Mouse (Mus musculus) heart, embryonic 16.5 days (tissue): ENCODE results near the gene Ccnyl1. TPM values are rescaled to one million over a fixed set of nuclear protein-coding genes. Genes with fewer than 3 reads are reported as not detected.

Experiments
- ATAC-seq: fragments of 200-750 bp; cut with Nextera tagmentation; replicated peaks from 2 replicates; pipeline ENCODE4 v1.8.0; 2017; ENCODE audit warnings: moderate number of reproducible peaks; ENCODE audit not compliant: insufficient read depth, low FRiP score; ENCODE audit errors: extremely low read depth
- H3K27ac ChIP-seq: fragments of 300-500 bp; sonication (generic); 2 replicates; pipeline ENCODE4 v1.5.1; 2014; ENCODE audit warnings: mild to moderate bottlenecking, low read length, control low read depth, moderate library complexity
- H3K27me3 ChIP-seq: fragments of 300-500 bp; sonication (generic); 2 replicates; pipeline ENCODE4 v1.6.1; 2014; ENCODE audit warnings: low read length, mixed read lengths; ENCODE audit not compliant: control insufficient read depth, insufficient read depth
- H3K36me3 ChIP-seq: fragments of 300-500 bp; sonication (generic); 2 replicates; pipeline ENCODE4 v1.6.1; 2014; ENCODE audit not compliant: control insufficient read depth, insufficient read depth
- H3K4me1 ChIP-seq: fragments of 300-500 bp; sonication (generic); 2 replicates; pipeline ENCODE4 v1.6.1; 2014; ENCODE audit warnings: low read length, mixed read lengths; ENCODE audit not compliant: control insufficient read depth, insufficient read depth
- H3K4me2 ChIP-seq: fragments of 300-500 bp; sonication (generic); 2 replicates; pipeline ENCODE4 v1.6.1; 2014; ENCODE audit warnings: low read depth, mild to moderate bottlenecking, control low read depth, low read length
- H3K4me3 ChIP-seq: fragments of 300-500 bp; sonication (generic); 2 replicates; pipeline ENCODE4 v1.5.1; 2014; ENCODE audit warnings: mild to moderate bottlenecking, control low read depth, low read length
- H3K9ac ChIP-seq: fragments of 300-500 bp; sonication (generic); 2 replicates; pipeline ENCODE4 v1.6.1; 2014; ENCODE audit warnings: low read length, control low read depth
- H3K9me3 ChIP-seq: fragments of 300-500 bp; sonication (generic); replicated peaks from 2 replicates; pipeline ENCODE4 v1.6.1; 2016; ENCODE audit warnings: low read length; ENCODE audit not compliant: control insufficient read depth
- WGBS: fragments of 180-500 bp; shearing (Covaris S2); extraction: QIAGEN DNeasy Blood & Tissue Kit; methylation state at CpG from one replicate; pipeline ENCODE4 v1.1.7; 2014; 5-methylcytosine and 5-hydroxymethylcytosine counted together
- polyA plus RNA-seq: library from polyadenylated mRNA; unstranded; fragments of >200 nt; fragmentation: Nextera tagmentation; extraction: Ambion mirVana; gene quantifications from 2 replicates; pipeline ENCODE4 v1.2.1, GENCODE M21; 2015

Gene Ccnyl1
- polyA plus RNA-seq, 1 experiment from 2014 or later: 3.9 TPM

DNA sequence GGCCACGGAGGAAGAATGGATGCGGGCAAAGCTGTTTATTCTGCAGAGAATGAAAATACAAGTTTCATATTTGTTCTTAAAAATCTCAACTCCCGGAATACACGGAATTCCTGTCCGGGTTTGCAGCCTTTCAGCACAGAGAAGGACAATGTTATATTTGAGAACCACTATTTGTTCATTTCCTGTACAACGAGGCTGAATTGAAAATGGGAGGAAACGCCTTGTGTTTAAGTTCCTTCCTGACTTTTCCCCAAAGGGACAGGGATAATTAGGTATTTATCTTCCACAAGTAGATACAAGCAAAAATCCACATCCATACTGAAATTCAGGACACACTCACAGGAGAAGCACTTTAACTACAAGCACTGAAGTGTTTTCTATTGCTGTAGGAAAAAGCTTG is 31.4 kb upstream of the Ccnyl1 start:
- H3K9ac ChIP-seq: no peak overlapping the region
- H3K4me3 ChIP-seq: no peak overlapping the region
- H3K4me1 ChIP-seq: no peaks in the 10 kb centered on the region
- H3K36me3 ChIP-seq: no peaks in the 10 kb centered on the region
- no peaks in the 10 kb centered on the region for H3K9me3 ChIP-seq
- no peaks in the 10 kb centered on the region for H3K27me3 ChIP-seq
- ATAC-seq: peak; percentile 28; the same call in 1 of the 2 replicates
- H3K4me2 ChIP-seq: peak overlapping the region; percentile 21; the same call in 1 of the 2 replicates
- WGBS: 52% methylated on average over 7 of the region's 7 CpGs
- H3K27ac ChIP-seq: peak overlapping the region; percentile 77

DNA sequence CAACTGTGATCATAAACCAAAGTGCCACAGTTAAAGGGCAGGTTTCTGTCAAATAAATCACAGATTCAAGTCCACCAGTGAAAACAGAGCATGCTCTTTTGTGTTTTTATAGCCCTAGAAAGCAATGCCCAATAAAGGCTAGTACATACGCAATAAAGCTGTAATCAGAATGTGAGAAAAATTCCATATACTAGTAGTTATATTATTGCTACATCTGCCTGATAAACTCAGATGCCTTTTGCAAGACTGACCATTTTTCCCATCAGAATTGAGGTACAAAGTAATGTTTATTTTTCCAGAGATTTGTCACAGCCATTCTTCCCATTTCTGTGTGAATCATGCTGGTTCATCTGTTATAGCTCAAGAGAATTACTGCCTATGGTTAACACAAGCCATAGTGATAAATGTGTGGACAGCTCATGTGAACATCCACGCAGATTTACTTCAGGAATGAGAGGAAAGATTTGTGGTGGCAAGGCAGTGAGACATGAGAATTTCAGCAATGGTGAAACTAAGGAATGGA is 23.1 kb upstream of the Ccnyl1 start:
- Histone ChIP-seq H3K9ac (no peak overlapping the region), H3K4me1 (no peaks in the 10 kb centered on the region; the same call in 1 of the 2 replicates), H3K9me3 (no peaks in the 10 kb centered on the region), H3K4me3 (no peak overlapping the region), H3K27ac (no peak overlapping the region), H3K36me3 (no peaks in the 10 kb centered on the region), H3K4me2 (no peak overlapping the region), H3K27me3 (no peaks in the 10 kb centered on the region)
- 65% methylated on average over 2 of the region's 2 CpGs for WGBS
- ATAC-seq: no peak

DNA sequence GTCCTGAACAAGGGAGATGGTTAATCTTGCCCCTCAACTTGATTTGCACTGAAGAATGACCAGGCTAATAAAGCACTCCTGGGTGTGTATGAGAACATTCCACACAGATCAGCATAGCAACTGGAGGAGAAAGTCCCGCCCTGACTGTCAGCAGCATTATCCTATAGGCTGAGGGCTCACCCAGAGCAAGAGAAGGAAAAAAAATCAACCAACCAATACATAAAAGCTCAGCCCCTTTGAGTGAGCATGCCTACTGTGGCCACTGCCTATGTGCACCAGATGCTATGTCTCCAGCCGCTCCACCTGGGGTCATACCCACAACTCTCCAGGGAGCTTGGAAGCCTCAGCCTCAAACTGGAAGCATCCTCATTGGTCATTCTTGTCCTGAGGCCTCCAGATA is 20.8 kb upstream of the Ccnyl1 start:
- Histone ChIP-seq H3K4me3 (no peak overlapping the region), H3K9ac (no peak overlapping the region), H3K27ac (no peak overlapping the region), H3K36me3 (no peaks in the 10 kb centered on the region), H3K27me3 (no peaks in the 10 kb centered on the region), H3K4me2 (no peak overlapping the region), H3K4me1 (no peaks in the 10 kb centered on the region; the same call in 1 of the 2 replicates), H3K9me3 (no peaks in the 10 kb centered on the region)
- no peak for ATAC-seq
- 79% methylated on average over 2 of the region's 2 CpGs for WGBS

DNA sequence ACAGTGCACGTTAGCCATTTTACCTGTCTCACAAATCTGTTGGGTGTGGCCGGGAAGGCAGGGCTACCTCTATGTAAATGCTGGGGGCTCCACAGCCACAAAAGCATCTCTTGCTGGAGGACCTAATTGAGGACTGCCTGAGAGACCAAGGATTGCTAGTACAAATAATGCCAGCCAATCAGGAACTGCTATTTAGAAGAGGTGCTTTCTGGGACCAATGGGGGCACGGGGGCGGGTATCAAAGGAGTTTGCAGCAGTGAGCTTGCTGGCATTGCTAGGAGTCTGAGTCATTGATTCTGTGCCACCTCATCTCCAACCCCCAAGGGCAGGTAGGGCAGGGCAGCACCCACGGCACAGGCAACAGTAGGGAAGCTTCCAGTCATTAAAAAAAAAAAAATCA is 16.3 kb upstream of the Ccnyl1 start:
- no peak overlapping the region for H3K27ac ChIP-seq
- ATAC-seq: no peak

GRCm38 (mm10) chr1:64676060-64676839 is 14.0 kb upstream of the Ccnyl1 start:
- no peak overlapping the region for H3K27ac ChIP-seq
- no peaks in the 10 kb centered on the region for H3K9me3 ChIP-seq
- no peaks in the 10 kb centered on the region for H3K36me3 ChIP-seq
- H3K4me3 ChIP-seq: no peak overlapping the region
- WGBS: 63% methylated on average over 6 of the region's 6 CpGs
- H3K27me3 ChIP-seq: no peaks in the 10 kb centered on the region
- ATAC-seq: no peak
- no peak overlapping the region for H3K9ac ChIP-seq
- H3K4me1 ChIP-seq: no peaks in the 10 kb centered on the region
- no peak overlapping the region for H3K4me2 ChIP-seq

More for the DNA sequence above, 16.3 kb upstream of the Ccnyl1 start:
- Histone ChIP-seq H3K36me3 (no peaks in the 10 kb centered on the region), H3K9ac (no peak overlapping the region), H3K27me3 (no peaks in the 10 kb centered on the region), H3K9me3 (no peaks in the 10 kb centered on the region), H3K4me3 (no peak overlapping the region), H3K4me1 (no peaks in the 10 kb centered on the region; the same call in 1 of the 2 replicates), H3K4me2 (no peak overlapping the region)
- WGBS: 89% methylated on average over 5 of the region's 5 CpGs

DNA sequence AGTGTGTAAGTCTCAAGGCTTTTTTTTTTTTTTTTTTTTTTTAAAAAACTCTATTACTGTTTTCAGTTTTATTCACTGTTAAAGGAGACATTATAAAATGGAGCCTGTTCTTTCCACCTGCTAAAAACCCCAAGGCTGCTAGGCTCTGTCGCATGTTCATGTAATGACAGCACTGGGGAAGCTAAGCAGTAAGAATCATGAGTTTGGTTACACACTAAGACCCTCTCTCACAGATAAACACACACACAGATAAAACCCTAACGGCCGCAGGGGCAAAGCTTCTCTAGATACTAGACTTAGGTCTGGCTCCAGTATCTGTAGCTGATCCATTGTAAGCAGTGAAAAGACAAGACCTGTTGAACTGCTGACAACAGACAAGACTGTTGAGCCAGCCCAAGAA is 8.8 kb upstream of the Ccnyl1 start:
- Histone ChIP-seq H3K27ac (no peak overlapping the region), H3K27me3 (no peaks in the 10 kb centered on the region), H3K9ac (no peak overlapping the region), H3K9me3 (no peaks in the 10 kb centered on the region), H3K4me1 (no peaks in the 10 kb centered on the region), H3K4me2 (no peak overlapping the region), H3K4me3 (no peak overlapping the region), H3K36me3 (no peaks in the 10 kb centered on the region)
- ATAC-seq: no peak
- WGBS: 61% methylated on average over 3 of the region's 3 CpGs

GRCm38 (mm10) chr1:64683039-64683438 is 7.2 kb upstream of the Ccnyl1 start:
- no peak overlapping the region for H3K4me2 ChIP-seq
- 91% methylated on average over 3 of the region's 3 CpGs for WGBS
- ATAC-seq: no peak
- H3K9ac ChIP-seq: no peak overlapping the region
- no peaks in the 10 kb centered on the region for H3K9me3 ChIP-seq
- H3K4me3 ChIP-seq: no peak overlapping the region
- no peaks in the 10 kb centered on the region for H3K4me1 ChIP-seq
- no peak overlapping the region for H3K27ac ChIP-seq
- H3K36me3 ChIP-seq: no peaks in the 10 kb centered on the region
- no peaks in the 10 kb centered on the region for H3K27me3 ChIP-seq

- Histone ChIP-seq H3K4me1 (peaks cover under 1% of the 10 kb centered on the region; the same call in 1 of the 2 replicates), H3K36me3 (no peaks in the 10 kb centered on the region)
- WGBS: 84% methylated on average over 2 of the region's 2 CpGs
Measured at GRCm38 (mm10) chr1:64684440-64684839, 5.8 kb upstream of the Ccnyl1 start.

DNA sequence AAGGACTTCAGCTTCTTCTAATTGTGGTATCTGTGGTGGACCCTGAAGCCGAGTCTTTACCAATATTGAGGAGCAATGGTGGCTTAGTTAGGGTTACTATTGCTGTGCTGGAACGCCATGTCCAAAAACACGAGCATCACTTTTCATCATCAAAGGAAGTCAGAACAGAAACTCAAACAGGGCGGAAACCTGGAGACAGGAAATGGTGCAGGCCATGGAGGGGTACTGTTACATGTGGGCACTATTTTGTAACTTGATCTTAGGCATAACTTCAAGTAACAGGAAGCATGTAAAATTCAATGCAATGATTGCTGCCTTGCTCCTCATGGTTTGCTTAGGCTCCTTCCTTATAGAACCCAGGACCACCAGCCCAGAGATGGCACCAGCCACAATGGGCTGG is 2.2 kb upstream of the Ccnyl1 start:
- H3K27ac ChIP-seq: no peak overlapping the region
- no peak overlapping the region for H3K4me2 ChIP-seq
- H3K27me3 ChIP-seq: no peaks in the 10 kb centered on the region
- H3K9me3 ChIP-seq: no peaks in the 10 kb centered on the region
- H3K9ac ChIP-seq: no peak overlapping the region
- no peaks in the 10 kb centered on the region for H3K36me3 ChIP-seq
- WGBS: 85% methylated on average over 4 of the region's 4 CpGs
- ATAC-seq: no peak
- H3K4me3 ChIP-seq: no peak overlapping the region
- peaks cover 15% of the 10 kb centered on the region for H3K4me1 ChIP-seq

More at GRCm38 (mm10) chr1:64684440-64684839, 5.8 kb upstream of the Ccnyl1 start:
- Histone ChIP-seq H3K4me3 (no peak overlapping the region), H3K4me2 (no peak overlapping the region), H3K27me3 (no peaks in the 10 kb centered on the region), H3K27ac (no peak overlapping the region), H3K9ac (no peak overlapping the region), H3K9me3 (no peaks in the 10 kb centered on the region)
- no peak for ATAC-seq
